Mouse (Mus musculus) lung, postnatal 0 days (tissue): ENCODE data around the gene Dcaf5.

Experiments
- CTCF ChIP-seq: IDR thresholded peaks from 2 replicates; pipeline ENCODE4 v1.5.1; 2016; ENCODE audit warnings: antibody characterized with exemption, mild to moderate bottlenecking
- EP300 ChIP-seq: IDR thresholded peaks from 2 replicates; pipeline ENCODE4 v1.6.1; 2016; ENCODE audit warnings: antibody characterized with exemption, mild to moderate bottlenecking, control low read depth

GRCm38 (mm10) chr12:80435887-80436286, 514 bp downstream of the Dcaf5 start:
- TF ChIP-seq CTCF (no peak), EP300 (no peak)
